Comparison of ENCODE assay signal across 14 mouse cellular contexts in the genomic region with DNA sequence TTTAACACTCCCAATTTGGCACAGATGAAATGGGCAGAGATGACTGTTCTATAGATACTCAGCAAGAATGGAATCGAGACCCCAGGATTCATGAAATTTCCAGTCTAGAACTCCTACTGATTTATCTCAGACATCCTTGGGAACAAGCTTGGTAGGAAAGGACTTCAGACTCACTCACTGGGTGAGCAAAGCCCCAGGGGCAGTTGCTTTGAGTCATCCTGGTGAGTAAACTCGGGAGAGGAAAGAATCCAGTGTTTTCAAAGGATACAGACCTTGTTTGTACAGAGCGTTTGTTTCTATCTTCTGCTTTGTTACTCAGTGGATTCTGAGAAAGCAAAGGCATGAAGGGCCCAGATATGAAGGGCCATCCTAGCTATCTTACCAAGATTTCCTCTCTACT.
"Had no signal": no experiment of that assay in that cellular context is flagged by ENCODE, and none has a peak within 500 bp of the region (broad histone marks: within the 10 kb centered on the region; RNA-seq: fewer than 3 reads in every experiment).

No protein-coding gene starts in this region.

- ATAC-seq: lung, postnatal 0 days had no signal

- H3K9me3 ChIP-seq: limb, embryonic 12.5 days; neural tube, embryonic 15.5 days had no signal

- H3K27me3 ChIP-seq: limb, embryonic 12.5 days; neural tube, embryonic 15.5 days had no signal

- DNase-seq: kidney, postnatal 10 days; kidney, postnatal 4 days; lung, adult 2 months; lung, postnatal 4 days; midbrain, embryonic 14.5 days; right cerebral cortex, adult 18-20 months; right cerebral cortex, postnatal 25 days; thymus, postnatal 36 days had no signal

- H3K4me2 ChIP-seq: limb, embryonic 12.5 days; neural tube, embryonic 15.5 days had no signal

- H3K4me1 ChIP-seq: limb, embryonic 12.5 days had no signal

- H3K9ac ChIP-seq: limb, embryonic 12.5 days; neural tube, embryonic 15.5 days had no signal

- H3K27ac ChIP-seq: layer of hippocampus, adult 2 months; limb, embryonic 12.5 days; midbrain, embryonic 10.5 days; neural tube, embryonic 15.5 days had no signal

- H3K4me3 ChIP-seq: layer of hippocampus, adult 2 months; limb, embryonic 12.5 days; midbrain, embryonic 10.5 days; myocyte; neural tube, embryonic 15.5 days had no signal
